Mouse (Mus musculus): ENCODE results near the gene Vmn1r25.

- TF ChIP-seq POLR2A (IDR thresholded peaks at IDR 0.05; ENCODE audit: insufficient read depth, low read depth, low read length) (no peak), CTCF (IDR thresholded peaks at IDR 0.05; ENCODE audit: insufficient read depth, low read depth, low read length) (no peak)
Observed at GRCm38 (mm10) chr6:57980710-57981109, at the start of gene Vmn1r25.
